Mouse (Mus musculus) forebrain, embryonic 15.5 days (tissue): ENCODE results near the gene Rnf214. TPM values are rescaled to one million over a fixed set of nuclear protein-coding genes. Genes with fewer than 3 reads are reported as not detected.

Source experiments
- ATAC-seq: fragments of 200-750 bp; cut with Nextera tagmentation; replicated peaks from 2 replicates; pipeline ENCODE4 v1.8.0; 2017; ENCODE audit warnings: mild to moderate bottlenecking, moderate TSS enrichment, moderate library complexity
- H3K27ac ChIP-seq: fragments of 300-500 bp; sonication (generic); replicated peaks from 2 replicates; pipeline ENCODE4 v1.5.1; 2015; ENCODE audit warnings: mild to moderate bottlenecking, inconsistent platforms
- H3K27me3 ChIP-seq: fragments of 300-500 bp; sonication (generic); 2 replicates; pipeline ENCODE4 v1.6.1; 2015; ENCODE audit warnings: inconsistent platforms
- H3K36me3 ChIP-seq: fragments of 300-500 bp; sonication (generic); 2 replicates; pipeline ENCODE4 v1.6.1; 2015; ENCODE audit warnings: mild to moderate bottlenecking, inconsistent platforms
- H3K4me1 ChIP-seq: fragments of 300-500 bp; sonication (generic); 2 replicates; pipeline ENCODE4 v1.6.1; 2015; ENCODE audit warnings: inconsistent platforms
- H3K4me2 ChIP-seq: fragments of 300-500 bp; sonication (generic); replicated peaks from 2 replicates; pipeline ENCODE4 v1.6.1; 2015; ENCODE audit warnings: mild to moderate bottlenecking, inconsistent platforms
- H3K4me3 ChIP-seq: fragments of 300-500 bp; sonication (generic); 2 replicates; pipeline ENCODE4 v1.5.1; 2015; ENCODE audit warnings: mild to moderate bottlenecking, inconsistent platforms
- H3K9ac ChIP-seq: fragments of 300-500 bp; sonication (generic); replicated peaks from 2 replicates; pipeline ENCODE4 v1.6.1; 2015; ENCODE audit warnings: mild to moderate bottlenecking, inconsistent platforms
- H3K9me3 ChIP-seq: fragments of 300-500 bp; sonication (generic); 2 replicates; pipeline ENCODE4 v1.6.1; 2016; ENCODE audit warnings: inconsistent platforms
- WGBS: fragments of 180-500 bp; shearing (Covaris S2); methylation state at CpG from one replicate; pipeline ENCODE4 v1.1.7; 2015; ENCODE audit warnings: mixed read lengths; 5-methylcytosine and 5-hydroxymethylcytosine counted together
- polyA plus RNA-seq: library from polyadenylated mRNA; unstranded; fragments of >200 nt; fragmentation: Nextera tagmentation; extraction: Ambion mirVana; gene quantifications from 2 replicates; pipeline ENCODE4 v1.2.1, GENCODE M21; 2015

Rnf214 gene
- polyA plus RNA-seq: 96.5 and 96.9 TPM in 2 replicates

DNA sequence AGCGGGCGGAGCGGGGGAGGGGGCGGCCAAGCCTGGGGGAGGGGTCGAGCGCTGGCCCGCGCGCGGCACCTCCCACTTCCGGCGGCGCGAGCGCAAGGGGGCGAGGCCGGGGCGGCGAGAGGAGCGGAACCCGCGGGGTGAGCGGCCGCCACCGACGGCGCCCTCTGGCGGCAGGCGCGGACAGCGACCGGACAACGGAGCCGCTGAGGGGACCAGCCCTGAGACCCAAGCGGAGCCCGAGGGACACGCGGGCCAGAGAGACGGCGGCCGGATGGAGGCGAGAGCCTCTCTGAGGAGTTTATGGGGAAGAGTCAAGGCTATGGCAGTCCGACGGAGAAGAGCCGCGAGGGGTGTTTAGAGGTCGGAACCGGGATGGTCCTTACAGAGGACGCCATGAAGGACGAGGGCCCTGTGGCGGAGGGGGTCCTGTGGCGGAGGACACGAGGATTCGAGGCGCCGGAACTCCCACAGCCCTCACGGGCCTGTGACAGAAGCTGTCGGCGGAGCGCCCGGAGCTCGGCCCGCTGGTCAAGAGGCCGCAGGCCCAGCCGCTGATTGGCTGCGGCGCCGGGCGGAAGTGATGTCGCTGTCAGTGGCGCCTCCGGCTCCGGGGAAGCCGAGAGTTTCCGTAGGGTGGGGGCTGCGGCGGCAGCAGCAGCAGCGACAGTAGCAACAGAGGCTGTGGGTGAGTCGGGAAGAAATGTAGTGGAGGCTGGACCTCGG, at the start of gene Rnf214, which contains the start of gene Pcsk7:
Rnf214 (minus strand) TSS at position 557 of the 723 bp plus-strand sequence.
Pcsk7 (plus strand) TSS at position 143 of the 723 bp plus-strand sequence.
- WGBS: under 1% methylated on average over 73 of the region's 80 CpGs
- Histone ChIP-seq H3K4me2 (peak within 1 kb of the TSS; percentile 78), H3K27me3 (no peaks in the 10 kb centered on the region), H3K4me1 (peaks cover 25% of the 10 kb centered on the region), H3K4me3 (peak within 1 kb of the TSS; percentile 85), H3K9ac (peak within 1 kb of the TSS; percentile 94), H3K9me3 (no peaks in the 10 kb centered on the region), H3K27ac (peak within 1 kb of the TSS; percentile 95), H3K36me3 (peaks cover 38% of the 10 kb centered on the region)
- peak; percentile 94 for ATAC-seq

- Histone ChIP-seq H3K27ac (peak within 1 kb of the TSS; percentile 79), H3K27me3 (no peaks in the 10 kb centered on the region), H3K36me3 (peaks cover 12% of the 10 kb centered on the region), H3K4me3 (peak within 1 kb of the TSS; percentile 71), H3K4me2 (peak within 1 kb of the TSS; percentile 73), H3K9me3 (no peaks in the 10 kb centered on the region), H3K9ac (peak within 1 kb of the TSS; percentile 84), H3K4me1 (peaks cover 38% of the 10 kb centered on the region)
- under 1% methylated on average over 48 of the region's 48 CpGs for WGBS
- ATAC-seq: peak; percentile 98
These were observed 48.6 kb upstream of the Rnf214 start, which contains the start of gene Sidt2 for GRCm38 (mm10) chr9:45955107-45955963. Gene Sidt2, minus strand, starts transcription at chr9:45955258.

- under 1% methylated on average over 63 of the region's 63 CpGs for WGBS
- H3K27me3 ChIP-seq: no peaks in the 10 kb centered on the region
- peak overlapping the region; percentile 79 for H3K27ac ChIP-seq
- peak; percentile 53 for ATAC-seq
- H3K4me2 ChIP-seq: peak overlapping the region; percentile 73
- peak overlapping the region; percentile 71 for H3K4me3 ChIP-seq
- H3K4me1 ChIP-seq: peaks cover 38% of the 10 kb centered on the region
- H3K36me3 ChIP-seq: peaks cover 17% of the 10 kb centered on the region
- H3K9ac ChIP-seq: peak overlapping the region; percentile 84
- no peaks in the 10 kb centered on the region for H3K9me3 ChIP-seq
These were observed 47.8 kb upstream of the Rnf214 start for GRCm38 (mm10) chr9:45954294-45955106.

- Histone ChIP-seq H3K9ac (peak overlapping the region; percentile 84), H3K4me1 (peaks cover 35% of the 10 kb centered on the region), H3K9me3 (no peaks in the 10 kb centered on the region), H3K4me2 (peak overlapping the region; percentile 73), H3K4me3 (peak overlapping the region; percentile 71), H3K27me3 (no peaks in the 10 kb centered on the region), H3K36me3 (peaks cover 23% of the 10 kb centered on the region), H3K27ac (no peak overlapping the region; the same call in 1 of the 2 replicates)
- no peak for ATAC-seq
- 63% methylated on average over 13 of the region's 13 CpGs for WGBS
These were observed 47.0 kb upstream of the Rnf214 start for GRCm38 (mm10) chr9:45953511-45954293.

GRCm38 (mm10) chr9:45952890-45953289, 46.2 kb upstream of the Rnf214 start:
- H3K4me1 ChIP-seq: peaks cover 27% of the 10 kb centered on the region
- no peak overlapping the region for H3K4me3 ChIP-seq
- no peak overlapping the region for H3K27ac ChIP-seq
- WGBS: 77% methylated on average over 7 of the region's 7 CpGs
- no peaks in the 10 kb centered on the region for H3K9me3 ChIP-seq
- no peaks in the 10 kb centered on the region for H3K27me3 ChIP-seq
- no peak overlapping the region for H3K4me2 ChIP-seq
- H3K36me3 ChIP-seq: peaks cover 27% of the 10 kb centered on the region
- no peak for ATAC-seq
- H3K9ac ChIP-seq: no peak overlapping the region

DNA sequence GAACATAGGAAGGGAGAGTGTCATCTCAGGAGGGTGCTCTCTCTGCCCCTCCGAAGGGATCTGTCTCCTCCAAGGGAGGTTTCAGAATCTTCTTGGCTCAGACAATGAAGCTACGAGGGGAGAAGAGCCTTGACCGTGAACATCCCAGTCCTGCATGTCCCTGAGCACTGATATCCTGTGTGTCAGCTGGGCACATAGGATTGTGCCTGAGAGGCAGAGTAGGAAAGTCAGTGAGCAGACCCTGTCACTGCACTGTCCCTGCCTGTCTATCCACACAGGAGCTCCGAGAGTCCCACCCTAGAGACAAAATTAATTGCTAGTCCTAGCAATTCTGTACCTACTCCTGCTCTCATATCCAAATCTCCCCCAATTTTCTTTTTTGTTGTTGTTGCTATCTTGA, 45.3 kb upstream of the Rnf214 start:
- Histone ChIP-seq H3K36me3 (peaks cover 27% of the 10 kb centered on the region), H3K27ac (no peak overlapping the region), H3K4me3 (no peak overlapping the region), H3K9me3 (no peaks in the 10 kb centered on the region), H3K4me2 (no peak overlapping the region), H3K4me1 (peaks cover 24% of the 10 kb centered on the region), H3K9ac (no peak overlapping the region), H3K27me3 (no peaks in the 10 kb centered on the region)
- WGBS: 95% methylated on average over 4 of the region's 4 CpGs
- ATAC-seq: no peak

DNA sequence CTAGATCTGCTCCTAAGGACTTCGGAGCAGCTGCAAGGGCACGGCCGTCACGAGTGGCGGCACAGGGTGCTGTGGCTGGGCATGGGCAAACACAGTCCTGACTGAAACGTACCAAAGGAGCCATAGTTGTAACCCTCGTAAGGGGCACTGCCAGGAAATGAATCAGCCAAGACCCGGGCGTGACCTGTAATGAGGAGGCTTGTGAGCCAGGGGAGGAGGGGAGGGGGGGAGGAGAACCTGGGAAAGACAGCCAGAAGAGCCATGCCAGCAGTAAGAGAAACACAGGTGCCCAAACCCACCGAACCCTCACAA, 40.1 kb upstream of the Rnf214 start:
- 91% methylated on average over 10 of the region's 10 CpGs for WGBS
- Histone ChIP-seq H3K27me3 (no peaks in the 10 kb centered on the region), H3K4me1 (no peaks in the 10 kb centered on the region), H3K9me3 (no peaks in the 10 kb centered on the region), H3K36me3 (peaks cover 59% of the 10 kb centered on the region), H3K4me2 (no peak overlapping the region), H3K4me3 (no peak overlapping the region), H3K27ac (no peak overlapping the region), H3K9ac (no peak overlapping the region)
- no peak for ATAC-seq

DNA sequence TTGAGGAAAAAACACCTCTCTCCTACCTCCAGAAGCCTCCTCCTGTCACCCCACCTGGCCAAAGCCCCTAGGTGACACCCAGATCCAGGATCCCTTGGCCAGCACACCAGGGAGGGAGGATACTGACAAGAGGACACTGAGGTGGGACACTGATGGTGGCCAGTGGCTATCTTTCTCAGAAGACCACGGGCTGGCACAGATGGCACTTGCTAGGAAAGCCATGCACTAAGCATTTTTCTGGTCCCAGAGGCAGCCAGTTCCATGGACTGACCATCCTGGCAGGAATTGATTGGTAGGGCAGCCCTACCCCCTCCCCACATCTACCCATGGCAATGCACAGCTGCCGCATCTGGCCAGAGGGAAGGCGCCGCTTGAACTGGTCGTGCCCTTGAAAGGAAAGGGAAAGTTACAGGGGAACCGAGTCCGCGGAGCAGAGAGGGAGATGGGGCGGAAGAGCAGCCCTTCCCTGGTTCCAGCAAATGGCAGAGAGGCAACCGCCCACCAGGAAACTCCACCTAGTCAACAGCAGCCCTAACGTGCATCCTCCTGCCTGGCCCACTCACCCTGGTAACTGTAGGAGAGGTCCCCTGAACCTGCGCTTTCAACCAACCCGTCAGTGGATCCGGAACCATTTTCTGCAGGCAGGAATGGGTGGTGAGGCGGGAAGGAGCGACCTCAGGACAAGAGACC, 39.6 kb upstream of the Rnf214 start:
- no peak overlapping the region for H3K9ac ChIP-seq
- no peak for ATAC-seq

DNA sequence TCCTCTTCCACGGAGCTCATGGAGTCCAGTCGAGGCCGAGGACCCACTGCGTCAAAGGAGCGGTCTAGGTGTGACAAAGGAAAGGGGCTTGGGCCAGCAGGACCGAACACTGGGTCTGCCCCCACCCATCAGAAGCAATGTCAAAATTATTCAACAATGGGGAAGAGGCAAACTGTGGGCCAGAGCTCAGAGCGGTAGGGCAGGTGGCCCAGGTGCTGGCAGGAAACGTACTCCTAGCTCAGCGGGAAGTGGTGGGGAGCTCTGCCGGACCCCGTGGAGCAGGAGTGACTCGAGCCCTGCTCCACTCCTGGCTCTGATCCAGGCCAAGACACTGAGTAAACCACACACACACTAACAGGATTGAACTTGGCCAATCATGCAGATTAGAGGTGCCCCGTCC, 39.0 kb upstream of the Rnf214 start:
- Histone ChIP-seq H3K27ac (no peak overlapping the region), H3K27me3 (no peaks in the 10 kb centered on the region), H3K9ac (no peak overlapping the region), H3K4me3 (no peak overlapping the region), H3K9me3 (no peaks in the 10 kb centered on the region), H3K4me1 (no peaks in the 10 kb centered on the region), H3K36me3 (peaks cover 60% of the 10 kb centered on the region), H3K4me2 (no peak overlapping the region)
- ATAC-seq: no peak
- 84% methylated on average over 13 of the region's 13 CpGs for WGBS

More for the DNA sequence above, 39.6 kb upstream of the Rnf214 start:
- H3K4me3 ChIP-seq: no peak overlapping the region
- H3K27ac ChIP-seq: no peak overlapping the region
- H3K36me3 ChIP-seq: peaks cover 59% of the 10 kb centered on the region
- H3K4me1 ChIP-seq: no peaks in the 10 kb centered on the region
- no peaks in the 10 kb centered on the region for H3K9me3 ChIP-seq
- no peaks in the 10 kb centered on the region for H3K27me3 ChIP-seq
- no peak overlapping the region for H3K4me2 ChIP-seq
- whole genome bisulfite sequencing: 89% methylated on average over 16 of the region's 16 CpGs

GRCm38 (mm10) chr9:45944506-45945400, 38.0 kb upstream of the Rnf214 start:
- no peaks in the 10 kb centered on the region for H3K4me1 ChIP-seq
- no peak for ATAC-seq
- no peak overlapping the region for H3K4me3 ChIP-seq
- H3K9me3 ChIP-seq: no peaks in the 10 kb centered on the region
- WGBS: 88% methylated on average over 13 of the region's 13 CpGs
- no peak overlapping the region for H3K27ac ChIP-seq
- H3K27me3 ChIP-seq: no peaks in the 10 kb centered on the region
- no peak overlapping the region for H3K9ac ChIP-seq
- no peak overlapping the region for H3K4me2 ChIP-seq
- H3K36me3 ChIP-seq: peaks cover 56% of the 10 kb centered on the region
